Mouse (Mus musculus) neural tube, embryonic 12.5 days (tissue): ENCODE measurements around the gene Tas2r108. TPM values are rescaled to one million over a fixed set of nuclear protein-coding genes. Genes with fewer than 3 reads are reported as not detected.
A peak's percentile ranks its signal among the peaks of the same experiment; 100 is the strongest.

Experiments used
- ATAC-seq: fragments of 200-750 bp; cut with Nextera tagmentation; 2 replicates; pipeline ENCODE4 v1.8.0; 2017; ENCODE audit warnings: low read depth, mild to moderate bottlenecking, moderate TSS enrichment, moderate library complexity; ENCODE audit not compliant: low FRiP score
- H3K27ac ChIP-seq: fragments of 300-500 bp; sonication (generic); 2 replicates; pipeline ENCODE4 v1.5.1; 2016
- H3K27me3 ChIP-seq: fragments of 300-500 bp; sonication (generic); replicated peaks from 2 replicates; pipeline ENCODE4 v1.6.1; 2016; ENCODE audit warnings: mild to moderate bottlenecking
- H3K36me3 ChIP-seq: fragments of 300-500 bp; sonication (generic); 2 replicates; pipeline ENCODE4 v1.6.1; 2016; ENCODE audit warnings: mild to moderate bottlenecking
- H3K4me1 ChIP-seq: fragments of 300-500 bp; sonication (generic); 2 replicates; pipeline ENCODE4 v1.6.1; 2016
- H3K4me2 ChIP-seq: fragments of 300-500 bp; sonication (generic); replicated peaks from 2 replicates; pipeline ENCODE4 v1.6.1; 2016; ENCODE audit warnings: mild to moderate bottlenecking
- H3K4me3 ChIP-seq: fragments of 300-500 bp; sonication (generic); 2 replicates; pipeline ENCODE4 v1.5.1; 2016
- H3K9ac ChIP-seq: fragments of 300-500 bp; sonication (generic); 2 replicates; pipeline ENCODE4 v1.6.1; 2016; ENCODE audit warnings: mild to moderate bottlenecking
- H3K9me3 ChIP-seq: fragments of 300-500 bp; sonication (generic); 2 replicates; pipeline ENCODE4 v1.6.1; 2016; ENCODE audit warnings: mild to moderate bottlenecking
- WGBS: fragments of 180-500 bp; shearing (Covaris S2); methylation state at CpG from one replicate; pipeline ENCODE4 v1.1.7; 2016; 5-methylcytosine and 5-hydroxymethylcytosine counted together
- polyA plus RNA-seq: library from polyadenylated mRNA; unstranded; fragments of >200 nt; fragmentation: Nextera tagmentation; extraction: Ambion mirVana; gene quantifications from 2 replicates; pipeline ENCODE4 v1.2.1, GENCODE M21; 2016

The Tas2r108 gene
- not detected in 2 replicates for polyA plus RNA-seq

GRCm38 (mm10) chr6:40493229-40493628 lies at the start of gene Tas2r108:
Gene Tas2r108 (plus strand): TSS chr6:40493529.
- Histone ChIP-seq H3K27me3 (no peaks in the 10 kb centered on the region), H3K9ac (no peak within 1 kb of the TSS), H3K27ac (no peak within 1 kb of the TSS), H3K4me2 (no peak within 1 kb of the TSS), H3K4me3 (no peak within 1 kb of the TSS), H3K9me3 (no peaks in the 10 kb centered on the region), H3K4me1 (no peaks in the 10 kb centered on the region), H3K36me3 (no peaks in the 10 kb centered on the region)
- no peak for ATAC-seq
- 85% methylated on average over 3 of the region's 3 CpGs for WGBS

GRCm38 (mm10) chr6:40448626-40449025 lies 44.7 kb upstream of the Tas2r108 start:
- no peak overlapping the region for H3K4me3 ChIP-seq
- H3K27me3 ChIP-seq, result no peaks in the 10 kb centered on the region
- no peak overlapping the region for H3K9ac ChIP-seq
- H3K36me3 ChIP-seq, result no peaks in the 10 kb centered on the region
- no peak overlapping the region for H3K4me2 ChIP-seq
- H3K9me3 ChIP-seq, result no peaks in the 10 kb centered on the region
- H3K27ac ChIP-seq, result no peak overlapping the region
- no peak for ATAC-seq
- no peaks in the 10 kb centered on the region for H3K4me1 ChIP-seq

- no peak for ATAC-seq
- H3K4me2 ChIP-seq, result no peak overlapping the region
- WGBS, result 24% methylated on average over 7 of the region's 7 CpGs
These were observed 38.8 kb upstream of the Tas2r108 start for GRCm38 (mm10) chr6:40454436-40455041.

GRCm38 (mm10) chr6:40465710-40466109 lies 27.6 kb upstream of the Tas2r108 start:
- Histone ChIP-seq H3K9ac (no peak overlapping the region), H3K27me3 (no peaks in the 10 kb centered on the region), H3K27ac (no peak overlapping the region), H3K4me2 (no peak overlapping the region), H3K4me1 (no peaks in the 10 kb centered on the region), H3K36me3 (no peaks in the 10 kb centered on the region), H3K4me3 (no peak overlapping the region), H3K9me3 (no peaks in the 10 kb centered on the region)
- 48% methylated on average over 6 of the region's 6 CpGs for WGBS
- ATAC-seq, result no peak

More at GRCm38 (mm10) chr6:40454436-40455041, 38.8 kb upstream of the Tas2r108 start:
- H3K36me3 ChIP-seq, result no peaks in the 10 kb centered on the region
- no peak overlapping the region for H3K4me3 ChIP-seq
- H3K4me1 ChIP-seq, result no peaks in the 10 kb centered on the region
- no peak overlapping the region for H3K9ac ChIP-seq
- H3K27me3 ChIP-seq, result no peaks in the 10 kb centered on the region
- no peak overlapping the region for H3K27ac ChIP-seq
- no peaks in the 10 kb centered on the region for H3K9me3 ChIP-seq

GRCm38 (mm10) chr6:40470916-40471719 lies 22.2 kb upstream of the Tas2r108 start, which contains the start of gene Ssbp1:
Gene Ssbp1 (plus strand): TSS chr6:40471352.
- ATAC-seq, result peak; percentile 96
- Histone ChIP-seq H3K4me2 (peak within 1 kb of the TSS; percentile 69), H3K36me3 (peaks cover 27% of the 10 kb centered on the region), H3K9me3 (no peaks in the 10 kb centered on the region), H3K27me3 (no peaks in the 10 kb centered on the region), H3K4me1 (peaks cover 10% of the 10 kb centered on the region; the same call in 1 of the 2 replicates), H3K4me3 (peak within 1 kb of the TSS; percentile 75), H3K9ac (peak within 1 kb of the TSS; percentile 84), H3K27ac (peak within 1 kb of the TSS; percentile 64)
- WGBS, result 1% methylated on average over 54 of the region's 54 CpGs

GRCm38 (mm10) chr6:40471720-40472010 lies 21.7 kb upstream of the Tas2r108 start:
- Histone ChIP-seq H3K36me3 (peaks cover 30% of the 10 kb centered on the region), H3K27me3 (no peaks in the 10 kb centered on the region), H3K9me3 (no peaks in the 10 kb centered on the region), H3K4me3 (peak overlapping the region; percentile 75), H3K4me1 (peaks cover 10% of the 10 kb centered on the region; the same call in 1 of the 2 replicates), H3K9ac (peak overlapping the region; percentile 84), H3K27ac (peak overlapping the region; percentile 64), H3K4me2 (peak overlapping the region; percentile 69)
- WGBS, result under 1% methylated on average over 7 of the region's 7 CpGs
- ATAC-seq, result peak; percentile 9; the same call in 1 of the 2 replicates

GRCm38 (mm10) chr6:40476132-40476531 lies 17.2 kb upstream of the Tas2r108 start:
- peaks cover 52% of the 10 kb centered on the region for H3K36me3 ChIP-seq
- no peaks in the 10 kb centered on the region for H3K27me3 ChIP-seq
- H3K4me1 ChIP-seq, result peaks cover 10% of the 10 kb centered on the region; the same call in 1 of the 2 replicates
- H3K4me2 ChIP-seq, result no peak overlapping the region
- H3K27ac ChIP-seq, result no peak overlapping the region
- H3K9ac ChIP-seq, result no peak overlapping the region
- 93% methylated on average over 4 of the region's 4 CpGs for WGBS
- no peak for ATAC-seq
- no peaks in the 10 kb centered on the region for H3K9me3 ChIP-seq
- H3K4me3 ChIP-seq, result no peak overlapping the region

GRCm38 (mm10) chr6:40479705-40480104 lies 13.6 kb upstream of the Tas2r108 start:
- Histone ChIP-seq H3K4me1 (no peaks in the 10 kb centered on the region), H3K27me3 (no peaks in the 10 kb centered on the region), H3K4me2 (no peak overlapping the region), H3K4me3 (no peak overlapping the region), H3K9ac (no peak overlapping the region), H3K36me3 (peaks cover 71% of the 10 kb centered on the region), H3K9me3 (no peaks in the 10 kb centered on the region), H3K27ac (no peak overlapping the region)
- 91% methylated on average over 1 of the region's 1 CpGs for WGBS
- no peak for ATAC-seq

GRCm38 (mm10) chr6:40482318-40482717 lies 11.0 kb upstream of the Tas2r108 start:
- H3K4me2 ChIP-seq, result no peak overlapping the region
- H3K9ac ChIP-seq, result no peak overlapping the region
- 97% methylated on average over 5 of the region's 5 CpGs for WGBS
- no peaks in the 10 kb centered on the region for H3K9me3 ChIP-seq
- ATAC-seq, result no peak
- no peak overlapping the region for H3K27ac ChIP-seq
- H3K27me3 ChIP-seq, result no peaks in the 10 kb centered on the region
- no peak overlapping the region for H3K4me3 ChIP-seq
- H3K36me3 ChIP-seq, result peaks cover 49% of the 10 kb centered on the region
- no peaks in the 10 kb centered on the region for H3K4me1 ChIP-seq

GRCm38 (mm10) chr6:40490933-40491332 lies 2.4 kb upstream of the Tas2r108 start, which contains the start of gene Tas2r137:
Gene Tas2r137 (plus strand): TSS chr6:40491233.
- no peak for ATAC-seq
- Histone ChIP-seq H3K27me3 (no peaks in the 10 kb centered on the region), H3K9me3 (no peaks in the 10 kb centered on the region), H3K27ac (no peak within 1 kb of the TSS), H3K4me3 (no peak within 1 kb of the TSS), H3K4me2 (no peak within 1 kb of the TSS), H3K9ac (no peak within 1 kb of the TSS), H3K36me3 (no peaks in the 10 kb centered on the region), H3K4me1 (no peaks in the 10 kb centered on the region)

GRCm38 (mm10) chr6:40519408-40519807 lies 26.1 kb downstream of the Tas2r108 start, which contains the start of gene Prss37:
Gene Prss37 (minus strand): TSS chr6:40519508.
- no peaks in the 10 kb centered on the region for H3K9me3 ChIP-seq
- no peak within 1 kb of the TSS for H3K4me3 ChIP-seq
- H3K4me2 ChIP-seq, result no peak within 1 kb of the TSS
- 73% methylated on average over 1 of the region's 1 CpGs for WGBS
- H3K27me3 ChIP-seq, result no peaks in the 10 kb centered on the region
- no peaks in the 10 kb centered on the region for H3K36me3 ChIP-seq
- no peak within 1 kb of the TSS for H3K9ac ChIP-seq
- ATAC-seq, result no peak
- no peaks in the 10 kb centered on the region for H3K4me1 ChIP-seq
- H3K27ac ChIP-seq, result no peak within 1 kb of the TSS
